Mouse (Mus musculus): ENCODE measurements at regions not wholly inside any gene's neighbourhood (a gene's known extent, or its start where the extent isn't known, plus 50 kb on each side); places are given as distances from the start of the nearest gene placed in this dataset.

DNA sequence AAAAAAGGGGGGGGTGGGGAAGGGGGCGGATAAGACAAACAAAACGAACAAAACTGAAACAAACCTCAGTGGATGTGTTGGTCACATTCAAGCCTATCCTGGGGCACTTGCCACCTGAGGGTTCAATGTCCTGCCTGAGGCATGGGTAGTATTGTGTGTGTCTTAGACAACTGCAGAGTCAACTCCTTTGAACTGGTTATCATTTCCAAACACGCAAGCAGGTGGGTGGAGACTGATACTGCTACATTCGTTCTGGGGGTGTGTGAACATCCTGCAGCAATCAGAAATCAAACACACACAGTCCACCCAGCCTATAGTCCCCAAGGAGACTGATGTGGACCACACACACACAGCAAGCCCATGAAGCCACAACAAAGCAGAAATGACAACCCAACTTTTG lies 73.9 kb upstream of the Magi1 start:
- TF ChIP-seq CTCF (IDR thresholded peaks at IDR 0.05; ENCODE audit: insufficient read depth, low read depth, low read length): no peak
- TF ChIP-seq POLR2A (IDR thresholded peaks at IDR 0.05; ENCODE audit: insufficient read depth, low read depth, low read length): no peak

Data from olfactory bulb, adult 2 months (tissue).